Mouse (Mus musculus) erythroblast, embryonic 14.5 days (primary cell): ENCODE measurements around the gene Dnajb8. TPM values are rescaled to one million over a fixed set of nuclear protein-coding genes. Genes with fewer than 3 reads are reported as not detected.

Experiments used
- H3K27me3 ChIP-seq: 2 replicates; pipeline ENCODE4 v1.6.1; 2012; ENCODE audit warnings: inconsistent platforms; ENCODE audit not compliant: control insufficient read depth
- H3K36me3 ChIP-seq: 2 replicates; pipeline ENCODE4 v1.6.1; 2012; ENCODE audit warnings: mild to moderate bottlenecking, inconsistent platforms; ENCODE audit not compliant: control insufficient read depth
- H3K4me1 ChIP-seq: 2 replicates; pipeline ENCODE4 v1.6.1; 2012; ENCODE audit warnings: inconsistent platforms; ENCODE audit not compliant: control insufficient read depth
- H3K4me3 ChIP-seq: replicated peaks from 2 replicates; pipeline ENCODE3; 2012; ENCODE audit warnings: moderate library complexity, mild to moderate bottlenecking, inconsistent platforms
- H3K9me3 ChIP-seq: 2 replicates; pipeline ENCODE4 v1.6.1; 2012; ENCODE audit warnings: low read length, inconsistent platforms, mixed read lengths; ENCODE audit not compliant: control insufficient read depth
- GATA1 ChIP-seq: IDR thresholded peaks from 2 replicates; pipeline ENCODE4 v1.6.1; 2012; ENCODE audit warnings: low read length, inconsistent platforms, mixed read lengths
- TAL1 ChIP-seq: IDR thresholded peaks from 3 replicates; pipeline ENCODE4 v1.6.1; 2012; ENCODE audit warnings: low read length, inconsistent platforms, mixed read lengths
- polyA plus RNA-seq: library from polyadenylated mRNA; stranded (reverse); fragments of >175 nt; gene quantifications from 2 replicates; pipeline ENCODE4 v1.2.3, GENCODE M21; 2012

Dnajb8 gene
- polyA plus RNA-seq, 1 experiment, result not detected

DNA sequence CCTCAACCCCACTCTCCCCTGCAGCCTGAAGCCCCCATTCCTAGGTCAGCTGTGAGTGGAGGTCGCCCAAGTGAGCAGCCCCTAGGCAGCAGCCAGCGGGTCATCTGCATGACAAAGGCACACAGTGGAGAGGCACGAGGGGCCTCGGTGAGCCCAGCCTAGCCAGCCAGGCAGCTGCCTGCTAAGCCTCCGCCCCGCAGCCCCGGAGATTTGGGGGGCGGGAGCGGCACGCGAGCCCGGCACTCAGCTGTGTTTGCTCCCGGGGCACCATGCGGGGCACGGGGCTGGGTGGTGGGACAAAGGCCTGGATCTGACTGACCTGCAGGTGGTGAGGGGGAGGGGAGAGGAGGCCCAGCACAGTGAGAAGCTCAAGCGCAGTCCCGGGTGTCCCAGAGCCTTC, 13.9 kb downstream of the Dnajb8 start:
- no peaks in the 10 kb centered on the region for H3K9me3 ChIP-seq
- no peaks in the 10 kb centered on the region for H3K36me3 ChIP-seq
- H3K4me3 ChIP-seq, result no peak overlapping the region
- H3K27me3 ChIP-seq, result peaks cover 55% of the 10 kb centered on the region
- TF ChIP-seq GATA1 (no peak), TAL1 (no peak)
- H3K4me1 ChIP-seq, result peaks cover 7% of the 10 kb centered on the region; the same call in 1 of the 2 replicates

DNA sequence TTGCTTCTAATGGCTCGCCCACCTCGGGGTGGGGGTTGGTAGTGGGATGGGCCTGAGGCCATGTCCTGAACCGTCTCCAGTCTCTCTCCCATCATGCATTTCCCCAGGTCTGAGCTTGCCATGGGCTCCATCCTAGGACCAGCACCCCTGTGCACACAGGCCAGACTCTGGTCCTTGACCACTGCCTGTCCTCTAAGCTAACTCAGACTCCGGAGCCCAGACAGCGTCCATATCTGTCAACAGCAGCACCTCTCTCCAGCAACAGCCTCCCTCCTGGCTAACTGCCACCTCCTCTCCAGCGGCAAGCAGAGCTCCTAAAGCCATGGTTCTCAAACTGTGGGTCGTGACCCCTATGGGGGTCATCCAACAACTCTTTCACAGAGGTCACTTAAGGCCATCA, 14.4 kb downstream of the Dnajb8 start:
- TF ChIP-seq TAL1, result no peak
- no peak for TF ChIP-seq GATA1
- H3K9me3 ChIP-seq, result no peaks in the 10 kb centered on the region
- H3K4me3 ChIP-seq, result no peak overlapping the region
- peaks cover 51% of the 10 kb centered on the region for H3K27me3 ChIP-seq
- no peaks in the 10 kb centered on the region for H3K36me3 ChIP-seq
- H3K4me1 ChIP-seq, result peaks cover 7% of the 10 kb centered on the region; the same call in 1 of the 2 replicates

GRCm38 (mm10) chr6:88242604-88243003, 20.5 kb downstream of the Dnajb8 start:
- H3K36me3 ChIP-seq, result no peaks in the 10 kb centered on the region
- peaks cover 17% of the 10 kb centered on the region for H3K27me3 ChIP-seq
- H3K4me1 ChIP-seq, result peaks cover 2% of the 10 kb centered on the region; the same call in 1 of the 2 replicates
- TF ChIP-seq GATA1 (no peak), TAL1 (no peak)
- no peaks in the 10 kb centered on the region for H3K9me3 ChIP-seq
- H3K4me3 ChIP-seq, result no peak overlapping the region

- Histone ChIP-seq H3K4me3 (no peak overlapping the region), H3K36me3 (no peaks in the 10 kb centered on the region; the same call in 1 of the 2 replicates), H3K27me3 (no peaks in the 10 kb centered on the region), H3K9me3 (no peaks in the 10 kb centered on the region), H3K4me1 (peaks cover 58% of the 10 kb centered on the region)
- no peak for TF ChIP-seq TAL1
- TF ChIP-seq GATA1, result no peak
Measured at GRCm38 (mm10) chr6:88249231-88249630, 27.2 kb downstream of the Dnajb8 start.

DNA sequence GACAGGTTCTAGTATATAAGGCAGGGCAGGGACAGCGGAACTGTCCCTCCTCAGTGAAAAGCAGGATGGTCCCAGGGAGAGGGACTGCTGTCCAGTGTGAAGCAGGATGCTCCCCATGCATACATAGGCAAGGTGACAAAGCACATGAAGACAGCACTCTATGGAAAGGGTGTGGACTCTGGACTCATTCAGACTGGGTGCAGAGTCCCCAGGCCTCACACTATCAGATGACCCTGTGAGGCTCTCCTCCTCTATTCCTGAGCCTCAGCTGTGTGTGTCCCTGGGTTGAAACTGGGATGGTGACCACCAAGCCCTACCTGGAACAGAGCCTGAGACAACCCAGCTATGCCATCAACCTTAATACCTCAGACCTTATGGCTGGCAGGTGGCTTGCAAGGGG, 29.3 kb downstream of the Dnajb8 start:
- no peak for TF ChIP-seq TAL1
- Histone ChIP-seq H3K4me1 (peaks cover 80% of the 10 kb centered on the region), H3K4me3 (no peak overlapping the region), H3K27me3 (no peaks in the 10 kb centered on the region), H3K9me3 (no peaks in the 10 kb centered on the region), H3K36me3 (peaks cover under 1% of the 10 kb centered on the region)

DNA sequence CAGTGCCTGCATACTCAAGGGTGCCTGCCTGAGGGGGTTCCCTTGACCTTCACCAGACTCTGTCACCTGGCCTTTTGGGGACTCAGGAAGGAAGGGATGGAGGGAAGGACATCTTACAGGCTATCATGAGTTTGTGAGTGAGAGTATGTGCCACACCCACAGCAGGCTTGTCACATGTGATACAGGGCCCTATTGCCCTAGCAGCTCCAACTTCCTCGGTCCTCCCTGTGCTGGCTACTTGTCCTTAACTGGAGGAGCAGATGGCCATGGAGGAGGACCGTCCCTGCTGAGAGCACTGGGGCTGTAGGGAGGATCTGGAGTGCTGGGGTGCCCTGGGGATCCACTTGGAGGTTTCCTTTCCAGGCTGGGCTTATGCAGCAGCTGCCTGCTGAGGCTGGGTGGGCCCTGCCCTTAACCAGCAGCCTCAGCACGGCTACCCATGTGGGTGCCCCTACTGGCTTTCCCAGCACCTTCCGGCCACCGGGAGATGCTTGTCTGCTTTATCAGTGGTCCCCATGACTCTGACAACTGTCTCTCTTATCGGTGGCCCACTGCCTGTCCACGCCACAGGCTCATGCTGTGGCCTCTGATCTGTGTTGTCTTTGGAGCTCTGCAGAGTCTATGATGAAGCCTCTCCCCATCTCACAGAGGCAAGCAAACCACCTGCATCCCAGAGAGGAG, 29.9 kb downstream of the Dnajb8 start:
- Histone ChIP-seq H3K36me3 (peaks cover 6% of the 10 kb centered on the region), H3K4me1 (peaks cover 85% of the 10 kb centered on the region), H3K9me3 (no peaks in the 10 kb centered on the region), H3K4me3 (no peak overlapping the region), H3K27me3 (no peaks in the 10 kb centered on the region)
- no peak for TF ChIP-seq GATA1
- no peak for TF ChIP-seq TAL1

DNA sequence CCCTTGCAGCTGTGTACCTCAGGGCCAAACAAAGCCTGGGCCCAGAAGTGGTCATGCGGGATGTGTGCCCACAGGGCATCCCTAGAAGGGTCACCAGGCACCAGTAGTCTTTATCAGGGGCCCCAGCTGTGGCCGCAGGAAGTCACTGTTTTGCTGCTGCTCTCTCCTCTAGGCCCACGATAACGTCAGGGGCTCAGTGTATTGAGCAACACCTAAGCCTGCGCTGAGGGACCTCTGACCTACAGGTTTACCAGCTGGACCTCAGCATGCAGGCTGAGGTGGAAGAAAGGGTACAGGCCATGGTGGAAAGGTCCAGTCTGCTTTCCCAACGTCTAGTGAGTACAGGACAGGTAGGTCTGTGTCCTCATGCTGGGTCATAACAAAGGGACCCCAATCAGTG, 32.0 kb downstream of the Dnajb8 start:
- TF ChIP-seq GATA1 (no peak), TAL1 (no peak)
- peaks cover 18% of the 10 kb centered on the region for H3K36me3 ChIP-seq

GRCm38 (mm10) chr6:88255435-88255834, 33.4 kb downstream of the Dnajb8 start:
- peaks cover 21% of the 10 kb centered on the region for H3K36me3 ChIP-seq
- H3K4me3 ChIP-seq, result no peak overlapping the region
- H3K27me3 ChIP-seq, result no peaks in the 10 kb centered on the region
- TF ChIP-seq TAL1 (no peak), GATA1 (no peak; the same call in 1 of the 2 replicates)
- H3K4me1 ChIP-seq, result peaks cover 66% of the 10 kb centered on the region
- H3K9me3 ChIP-seq, result no peaks in the 10 kb centered on the region

More for the DNA sequence above, 32.0 kb downstream of the Dnajb8 start:
- Histone ChIP-seq H3K4me1 (peaks cover 75% of the 10 kb centered on the region), H3K4me3 (no peak overlapping the region), H3K27me3 (no peaks in the 10 kb centered on the region), H3K9me3 (no peaks in the 10 kb centered on the region)

GRCm38 (mm10) chr6:88259621-88260020, 37.6 kb downstream of the Dnajb8 start:
- Histone ChIP-seq H3K9me3 (no peaks in the 10 kb centered on the region), H3K27me3 (no peaks in the 10 kb centered on the region), H3K36me3 (peaks cover 21% of the 10 kb centered on the region), H3K4me1 (peaks cover 39% of the 10 kb centered on the region), H3K4me3 (no peak overlapping the region)
- TF ChIP-seq GATA1, result no peak
- no peak for TF ChIP-seq TAL1
